Mouse (Mus musculus) c-Kit-negative CD71-positive TER-119-positive erythroid progenitor cells, embryonic 14.5 days (primary cell): ENCODE results near the gene Phf24.

ENCODE experiments used
- DNase-seq: peaks from one replicate; pipeline ENCODE4 v3.0.0-alpha.2; 2013; ENCODE audit warnings: low read depth, low spot score

Phf24 gene

GRCm38 (mm10) chr4:42916617-42917401 lies at the start of gene Phf24:
Phf24 (plus strand) TSS chr4:42916660.
- no peak for DNase-seq

GRCm38 (mm10) chr4:42867390-42867789 lies 49.1 kb upstream of the Phf24 start:
- no peak for DNase-seq

- DNase-seq, result no peak
These were observed 48.3 kb upstream of the Phf24 start for GRCm38 (mm10) chr4:42868193-42868592.

- DNase-seq, result no peak
These were observed 45.7 kb upstream of the Phf24 start for GRCm38 (mm10) chr4:42870748-42871147.

- no peak for DNase-seq
These were observed 44.3 kb upstream of the Phf24 start for GRCm38 (mm10) chr4:42872151-42872550.

- DNase-seq, result no peak
These were observed 43.6 kb upstream of the Phf24 start for GRCm38 (mm10) chr4:42872746-42873435.

- DNase-seq, result no peak
These were observed 42.3 kb upstream of the Phf24 start, which contains the start of gene Fam205c for GRCm38 (mm10) chr4:42874134-42874533. Fam205c (minus strand) TSS chr4:42874234.

GRCm38 (mm10) chr4:42876586-42877291 lies 39.7 kb upstream of the Phf24 start:
- DNase-seq, result no peak

GRCm38 (mm10) chr4:42877657-42878056 lies 38.8 kb upstream of the Phf24 start:
- DNase-seq, result no peak

- DNase-seq, result peak; percentile 40
These were observed 36.4 kb upstream of the Phf24 start for GRCm38 (mm10) chr4:42879829-42880676.

GRCm38 (mm10) chr4:42880677-42880948 lies 35.8 kb upstream of the Phf24 start:
- DNase-seq, result no peak

GRCm38 (mm10) chr4:42886926-42887325 lies 29.5 kb upstream of the Phf24 start:
- DNase-seq, result no peak

- DNase-seq, result no peak
These were observed 27.7 kb upstream of the Phf24 start for GRCm38 (mm10) chr4:42888806-42889205.

- no peak for DNase-seq
These were observed 25.3 kb upstream of the Phf24 start for GRCm38 (mm10) chr4:42891176-42891575.

- no peak for DNase-seq
These were observed 21.3 kb upstream of the Phf24 start for GRCm38 (mm10) chr4:42895118-42895517.

- no peak for DNase-seq
These were observed 17.5 kb upstream of the Phf24 start for GRCm38 (mm10) chr4:42898914-42899313.

- DNase-seq, result no peak
These were observed 15.6 kb upstream of the Phf24 start for GRCm38 (mm10) chr4:42900878-42901277.

- no peak for DNase-seq
These were observed 14.3 kb upstream of the Phf24 start for GRCm38 (mm10) chr4:42902174-42902573.

- DNase-seq, result no peak
These were observed 13.7 kb upstream of the Phf24 start for GRCm38 (mm10) chr4:42902730-42903129.

- DNase-seq, result no peak
These were observed 12.5 kb upstream of the Phf24 start for GRCm38 (mm10) chr4:42903942-42904341.

- DNase-seq, result no peak
These were observed 11.9 kb upstream of the Phf24 start for GRCm38 (mm10) chr4:42904523-42904922.

- DNase-seq, result no peak
These were observed 11.5 kb upstream of the Phf24 start for GRCm38 (mm10) chr4:42904966-42905365.
